Mouse (Mus musculus) hindbrain, embryonic 14.5 days (tissue): ENCODE data around the gene Tcf7l1. TPM values are rescaled to one million over a fixed set of nuclear protein-coding genes. Genes with fewer than 3 reads are reported as not detected.
A peak's percentile ranks its signal among the peaks of the same experiment; 100 is the strongest.

ENCODE experiments used
- ATAC-seq: fragments of 200-750 bp; cut with Nextera tagmentation; 2 replicates; pipeline ENCODE4 v1.8.0; 2017; ENCODE audit warnings: moderate number of reproducible peaks, mild to moderate bottlenecking, moderate TSS enrichment, moderate library complexity; ENCODE audit not compliant: low FRiP score
- DNase-seq: peaks from one replicate; pipeline ENCODE4 v3.0.0-alpha.2; 2015; ENCODE audit warnings: low spot score
- H3K27ac ChIP-seq: fragments of 300-500 bp; sonication (generic); 2 replicates; pipeline ENCODE4 v1.5.1; 2014; ENCODE audit warnings: mild to moderate bottlenecking, moderate library complexity
- H3K27me3 ChIP-seq: fragments of 300-500 bp; sonication (generic); 2 replicates; pipeline ENCODE4 v1.6.1; 2014; ENCODE audit warnings: mild to moderate bottlenecking, low read length, mixed read lengths; ENCODE audit not compliant: control insufficient read depth, insufficient read depth
- H3K36me3 ChIP-seq: fragments of 300-500 bp; sonication (generic); replicated peaks from 2 replicates; pipeline ENCODE4 v1.6.1; 2014; ENCODE audit not compliant: control insufficient read depth, insufficient read depth
- H3K4me1 ChIP-seq: fragments of 300-500 bp; sonication (generic); replicated peaks from 2 replicates; pipeline ENCODE4 v1.6.1; 2014; ENCODE audit warnings: antibody characterized with exemption, low read length, mixed read lengths; ENCODE audit not compliant: control insufficient read depth, insufficient read depth
- H3K4me2 ChIP-seq: fragments of 300-500 bp; sonication (generic); replicated peaks from 2 replicates; pipeline ENCODE4 v1.6.1; 2014; ENCODE audit warnings: mild to moderate bottlenecking, moderate library complexity
- H3K4me3 ChIP-seq: fragments of 300-500 bp; sonication (generic); replicated peaks from 2 replicates; pipeline ENCODE4 v1.5.1; 2014; ENCODE audit warnings: mild to moderate bottlenecking, low read length
- H3K9ac ChIP-seq: fragments of 300-500 bp; sonication (generic); 2 replicates; pipeline ENCODE4 v1.6.1; 2014
- H3K9me3 ChIP-seq: fragments of 300-500 bp; sonication (generic); 2 replicates; pipeline ENCODE4 v1.6.1; 2016; ENCODE audit warnings: low read length; ENCODE audit not compliant: control insufficient read depth
- WGBS: fragments of 180-500 bp; shearing (Covaris S2); extraction: QIAGEN DNeasy Blood & Tissue Kit; methylation state at CpG from one replicate; pipeline ENCODE4 v1.1.7; 2014; 5-methylcytosine and 5-hydroxymethylcytosine counted together
- polyA plus RNA-seq: library from polyadenylated mRNA; unstranded; fragments of >200 nt; fragmentation: Nextera tagmentation; extraction: Ambion mirVana; gene quantifications from 2 replicates; pipeline ENCODE4 v1.2.1, GENCODE M21; 2014

Tcf7l1 gene
- polyA plus RNA-seq, 1 experiment from 2014 or later = 7.3 TPM

- Histone ChIP-seq H3K36me3 (no peaks in the 10 kb centered on the region), H3K4me1 (peaks cover 15% of the 10 kb centered on the region), H3K4me3 (no peak overlapping the region), H3K4me2 (no peak overlapping the region), H3K9ac (no peak overlapping the region), H3K9me3 (no peaks in the 10 kb centered on the region), H3K27ac (no peak overlapping the region), H3K27me3 (no peaks in the 10 kb centered on the region)
- WGBS = 62% methylated on average over 8 of the region's 8 CpGs
- no peak for DNase-seq
- ATAC-seq = no peak
These were observed 64.4 kb downstream of the Tcf7l1 start for GRCm38 (mm10) chr6:72724494-72725180.

- no peak for ATAC-seq
- Histone ChIP-seq H3K9me3 (no peaks in the 10 kb centered on the region), H3K4me3 (no peak overlapping the region), H3K36me3 (no peaks in the 10 kb centered on the region), H3K9ac (no peak overlapping the region), H3K27me3 (no peaks in the 10 kb centered on the region), H3K27ac (no peak overlapping the region), H3K4me1 (peaks cover 13% of the 10 kb centered on the region), H3K4me2 (no peak overlapping the region)
- no peak for DNase-seq
- WGBS = 65% methylated on average over 15 of the region's 15 CpGs
These were observed 65.2 kb downstream of the Tcf7l1 start for GRCm38 (mm10) chr6:72723731-72724385.

GRCm38 (mm10) chr6:72723143-72723542 is 65.9 kb downstream of the Tcf7l1 start:
- peaks cover 7% of the 10 kb centered on the region for H3K4me1 ChIP-seq
- no peaks in the 10 kb centered on the region for H3K36me3 ChIP-seq
- no peak overlapping the region for H3K4me3 ChIP-seq
- H3K27me3 ChIP-seq = no peaks in the 10 kb centered on the region
- H3K4me2 ChIP-seq = no peak overlapping the region
- H3K9ac ChIP-seq = no peak overlapping the region
- H3K9me3 ChIP-seq = no peaks in the 10 kb centered on the region
- ATAC-seq (no peak), DNase-seq (no peak)
- H3K27ac ChIP-seq = no peak overlapping the region
- WGBS = 90% methylated on average over 4 of the region's 4 CpGs

GRCm38 (mm10) chr6:72720852-72721251 is 68.2 kb downstream of the Tcf7l1 start:
- no peaks in the 10 kb centered on the region for H3K9me3 ChIP-seq
- H3K4me1 ChIP-seq = no peaks in the 10 kb centered on the region
- no peak overlapping the region for H3K4me2 ChIP-seq
- 96% methylated on average over 3 of the region's 3 CpGs for WGBS
- no peak overlapping the region for H3K4me3 ChIP-seq
- H3K9ac ChIP-seq = no peak overlapping the region
- ATAC-seq (no peak), DNase-seq (no peak)
- H3K27ac ChIP-seq = no peak overlapping the region
- no peaks in the 10 kb centered on the region for H3K27me3 ChIP-seq
- no peaks in the 10 kb centered on the region for H3K36me3 ChIP-seq

GRCm38 (mm10) chr6:72714726-72715125 is 74.3 kb downstream of the Tcf7l1 start:
- H3K36me3 ChIP-seq = no peaks in the 10 kb centered on the region
- H3K9ac ChIP-seq = no peak overlapping the region
- WGBS = 55% methylated on average over 4 of the region's 4 CpGs
- DNase-seq (no peak), ATAC-seq (no peak)
- no peak overlapping the region for H3K4me2 ChIP-seq
- H3K9me3 ChIP-seq = no peaks in the 10 kb centered on the region
- H3K4me1 ChIP-seq = peaks cover 31% of the 10 kb centered on the region
- H3K4me3 ChIP-seq = no peak overlapping the region
- H3K27me3 ChIP-seq = no peaks in the 10 kb centered on the region
- no peak overlapping the region for H3K27ac ChIP-seq

GRCm38 (mm10) chr6:72714250-72714649 is 74.8 kb downstream of the Tcf7l1 start:
- ATAC-seq (0 out of 2 replicates have a peak, but pooled peaks have one; percentile 16), DNase-seq (no peak)
- H3K9ac ChIP-seq = no peak overlapping the region
- H3K27me3 ChIP-seq = no peaks in the 10 kb centered on the region
- 35% methylated on average over 9 of the region's 9 CpGs for WGBS
- no peaks in the 10 kb centered on the region for H3K36me3 ChIP-seq
- H3K4me1 ChIP-seq = peaks cover 31% of the 10 kb centered on the region
- H3K9me3 ChIP-seq = no peaks in the 10 kb centered on the region
- H3K4me2 ChIP-seq = no peak overlapping the region
- no peak overlapping the region for H3K27ac ChIP-seq
- no peak overlapping the region for H3K4me3 ChIP-seq

GRCm38 (mm10) chr6:72711508-72712081 is 77.5 kb downstream of the Tcf7l1 start:
- DNase-seq (peak; percentile 75), ATAC-seq (peak; percentile 89)
- 4% methylated on average over 8 of the region's 8 CpGs for WGBS
- no peaks in the 10 kb centered on the region for H3K9me3 ChIP-seq
- no peak overlapping the region for H3K4me2 ChIP-seq
- H3K9ac ChIP-seq = no peak overlapping the region
- peaks cover 31% of the 10 kb centered on the region for H3K4me1 ChIP-seq
- no peaks in the 10 kb centered on the region for H3K36me3 ChIP-seq
- H3K27me3 ChIP-seq = no peaks in the 10 kb centered on the region
- peak overlapping the region; percentile 70 for H3K27ac ChIP-seq
- no peak overlapping the region for H3K4me3 ChIP-seq

GRCm38 (mm10) chr6:72710897-72711507 is 78.1 kb downstream of the Tcf7l1 start:
- Histone ChIP-seq H3K27ac (peak overlapping the region; percentile 70), H3K36me3 (no peaks in the 10 kb centered on the region), H3K4me2 (no peak overlapping the region), H3K9ac (no peak overlapping the region), H3K27me3 (no peaks in the 10 kb centered on the region; the same call in 1 of the 2 replicates), H3K9me3 (no peaks in the 10 kb centered on the region), H3K4me3 (no peak overlapping the region), H3K4me1 (peaks cover 31% of the 10 kb centered on the region)
- no peak for DNase-seq
- 40% methylated on average over 10 of the region's 10 CpGs for WGBS
- ATAC-seq = peak; percentile 71; the same call in 1 of the 2 replicates

GRCm38 (mm10) chr6:72699467-72700126 is 89.5 kb downstream of the Tcf7l1 start:
- no peak overlapping the region for H3K27ac ChIP-seq
- WGBS = 16% methylated on average over 5 of the region's 5 CpGs

More at GRCm38 (mm10) chr6:72699467-72700126, 89.5 kb downstream of the Tcf7l1 start:
- Histone ChIP-seq H3K4me1 (peaks cover 3% of the 10 kb centered on the region; the same call in 1 of the 2 replicates), H3K36me3 (no peaks in the 10 kb centered on the region), H3K9ac (no peak overlapping the region), H3K9me3 (no peaks in the 10 kb centered on the region), H3K4me2 (no peak overlapping the region), H3K27me3 (no peaks in the 10 kb centered on the region), H3K4me3 (no peak overlapping the region)
- DNase-seq (peak; percentile 54), ATAC-seq (peak; percentile 72; the same call in 1 of the 2 replicates)
